Mouse (Mus musculus): ENCODE data around the gene Gm10447. TPM values are rescaled to one million over a fixed set of nuclear protein-coding genes. Genes with fewer than 3 reads are reported as not detected.

Gm10447 gene
- polyA plus RNA-seq, 1 experiment, result 0.10 TPM

DNA sequence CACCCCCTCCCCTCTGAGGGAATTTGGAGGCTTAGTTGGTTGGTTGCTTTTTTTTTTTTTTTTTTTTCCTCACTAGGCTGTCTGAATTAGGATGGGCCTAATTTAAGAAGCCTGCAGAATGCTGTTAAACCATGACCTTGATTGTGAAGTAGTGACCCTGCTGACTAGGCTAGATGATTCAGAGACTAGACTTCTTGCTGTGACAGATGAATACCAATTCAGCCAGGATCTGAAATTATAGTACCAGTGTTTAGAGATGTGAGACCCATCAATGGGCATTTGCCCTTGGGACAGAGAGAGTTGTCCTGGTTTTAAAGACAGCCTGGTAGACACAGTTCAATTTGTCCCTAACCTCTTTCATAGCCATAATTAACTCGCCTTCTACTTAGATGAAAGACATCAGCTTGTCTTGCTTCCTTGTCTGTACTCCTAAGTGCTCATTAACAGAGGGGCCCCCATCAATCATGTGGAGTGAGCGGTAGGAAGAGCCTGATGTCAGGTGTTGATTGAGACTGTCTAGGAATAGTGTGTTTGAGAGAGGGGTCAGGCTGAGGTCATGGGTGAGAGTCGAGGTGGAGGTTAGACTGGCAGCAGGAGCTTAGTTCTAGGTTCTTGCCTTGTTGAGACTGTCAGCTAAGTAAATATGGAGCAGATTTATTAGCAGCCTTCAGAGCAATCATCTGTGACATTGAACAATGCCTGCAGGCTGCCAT lies 36.5 kb upstream of the Gm10447 start:
- TF ChIP-seq CTCF (IDR thresholded peaks at IDR 0.05; ENCODE audit: extremely low read depth, insufficient read depth, low read length) (no peak), POLR2A (IDR thresholded peaks at IDR 0.05; ENCODE audit: extremely low read depth, insufficient read depth, low read length) (no peak)
- Histone ChIP-seq H3K4me1 (ENCODE audit: control insufficient read depth, insufficient read depth, low read length) (0 out of 2 replicates have a peak, but pooled peaks cover 1% of the 10 kb centered on the region), H3K27ac (ENCODE audit: insufficient read depth, low read length) (0 out of 2 replicates have a peak overlapping the region, but pooled peaks have one; percentile 32), H3K4me3 (ENCODE audit: insufficient read depth, low read length) (no peak overlapping the region)

DNA sequence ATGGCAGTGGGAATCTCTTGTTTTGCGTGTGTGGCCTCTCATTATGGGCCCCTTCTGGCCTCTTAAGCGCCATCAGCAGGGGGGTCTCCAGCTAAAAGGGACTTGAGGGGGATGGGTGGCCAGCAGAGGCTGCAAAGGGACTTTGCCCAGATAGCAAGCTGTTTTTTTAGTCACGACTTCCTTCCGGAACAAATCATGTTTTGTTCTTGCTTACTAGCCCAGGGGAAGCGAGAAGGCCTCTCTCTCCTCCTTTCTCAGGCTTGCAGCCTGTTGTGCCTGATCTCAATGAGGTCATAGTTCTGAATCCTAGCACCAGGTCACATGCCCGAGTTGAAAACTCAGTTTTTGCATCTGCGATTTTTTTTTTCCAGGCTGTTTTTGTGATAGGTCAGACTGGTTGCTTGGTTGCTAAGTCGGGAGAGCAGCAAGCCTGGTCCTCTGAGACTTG lies 35.1 kb upstream of the Gm10447 start:
- Histone ChIP-seq H3K4me3 (ENCODE audit: insufficient read depth, low read length) (no peak overlapping the region), H3K4me1 (ENCODE audit: control insufficient read depth, insufficient read depth, low read length) (0 out of 2 replicates have a peak, but pooled peaks cover 1% of the 10 kb centered on the region), H3K27ac (ENCODE audit: insufficient read depth, low read length) (peak overlapping the region; percentile 28)
- no peak for TF ChIP-seq CTCF (IDR thresholded peaks at IDR 0.05; ENCODE audit: extremely low read depth, insufficient read depth, low read length)
- no peak for TF ChIP-seq POLR2A (IDR thresholded peaks at IDR 0.05; ENCODE audit: extremely low read depth, insufficient read depth, low read length)

DNA sequence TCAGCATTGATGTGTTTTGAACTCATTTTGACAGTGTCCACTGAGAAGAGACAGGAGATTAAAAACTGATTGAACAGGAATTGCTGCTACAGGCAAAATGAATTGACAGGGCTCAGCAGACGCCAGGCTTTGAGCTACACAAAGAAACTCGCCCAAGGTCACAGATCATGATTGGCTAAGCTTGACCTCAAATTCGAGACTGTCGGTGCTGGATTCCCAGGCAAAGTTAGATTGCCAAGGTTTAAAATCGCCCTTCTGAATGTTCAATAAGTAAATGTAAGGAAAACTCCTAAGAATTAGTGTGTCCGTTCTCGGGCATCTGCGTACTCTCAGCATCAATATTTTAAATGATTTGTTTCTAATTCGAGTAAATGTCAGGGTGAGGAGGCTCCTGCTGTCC lies 32.5 kb upstream of the Gm10447 start:
- no peak overlapping the region for H3K4me3 ChIP-seq (ENCODE audit: insufficient read depth, low read length)
- no peaks in the 10 kb centered on the region for H3K4me1 ChIP-seq (ENCODE audit: control insufficient read depth, insufficient read depth, low read length)
- H3K27ac ChIP-seq (ENCODE audit: insufficient read depth, low read length), result no peak overlapping the region
- TF ChIP-seq CTCF (IDR thresholded peaks at IDR 0.05; ENCODE audit: extremely low read depth, insufficient read depth, low read length) (no peak), POLR2A (IDR thresholded peaks at IDR 0.05; ENCODE audit: extremely low read depth, insufficient read depth, low read length) (no peak)

DNA sequence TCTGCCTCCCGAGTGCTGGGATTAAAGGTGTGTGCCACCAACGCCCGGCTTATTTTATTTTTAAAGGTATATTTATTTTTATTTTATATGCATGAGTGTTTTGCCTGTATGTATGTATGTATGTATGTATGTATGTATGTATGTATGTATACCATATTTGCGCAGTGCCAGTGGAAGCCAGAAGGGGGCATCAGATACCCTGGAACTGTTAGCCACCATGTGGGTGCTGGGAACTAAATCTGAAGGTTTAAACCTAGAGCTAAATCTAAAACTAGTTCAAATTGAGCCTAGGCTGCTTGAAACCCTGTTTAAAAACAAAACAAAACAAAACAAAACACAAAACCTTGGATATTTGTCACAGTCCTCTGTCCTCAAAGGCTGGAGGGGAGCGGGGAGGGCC lies 32.1 kb upstream of the Gm10447 start:
- no peaks in the 10 kb centered on the region for H3K4me1 ChIP-seq (ENCODE audit: control insufficient read depth, insufficient read depth, low read length)
- H3K27ac ChIP-seq (ENCODE audit: insufficient read depth, low read length), result no peak overlapping the region
- TF ChIP-seq CTCF (IDR thresholded peaks at IDR 0.05; ENCODE audit: extremely low read depth, insufficient read depth, low read length), result no peak
- TF ChIP-seq POLR2A (IDR thresholded peaks at IDR 0.05; ENCODE audit: extremely low read depth, insufficient read depth, low read length), result no peak
- no peak overlapping the region for H3K4me3 ChIP-seq (ENCODE audit: insufficient read depth, low read length)

DNA sequence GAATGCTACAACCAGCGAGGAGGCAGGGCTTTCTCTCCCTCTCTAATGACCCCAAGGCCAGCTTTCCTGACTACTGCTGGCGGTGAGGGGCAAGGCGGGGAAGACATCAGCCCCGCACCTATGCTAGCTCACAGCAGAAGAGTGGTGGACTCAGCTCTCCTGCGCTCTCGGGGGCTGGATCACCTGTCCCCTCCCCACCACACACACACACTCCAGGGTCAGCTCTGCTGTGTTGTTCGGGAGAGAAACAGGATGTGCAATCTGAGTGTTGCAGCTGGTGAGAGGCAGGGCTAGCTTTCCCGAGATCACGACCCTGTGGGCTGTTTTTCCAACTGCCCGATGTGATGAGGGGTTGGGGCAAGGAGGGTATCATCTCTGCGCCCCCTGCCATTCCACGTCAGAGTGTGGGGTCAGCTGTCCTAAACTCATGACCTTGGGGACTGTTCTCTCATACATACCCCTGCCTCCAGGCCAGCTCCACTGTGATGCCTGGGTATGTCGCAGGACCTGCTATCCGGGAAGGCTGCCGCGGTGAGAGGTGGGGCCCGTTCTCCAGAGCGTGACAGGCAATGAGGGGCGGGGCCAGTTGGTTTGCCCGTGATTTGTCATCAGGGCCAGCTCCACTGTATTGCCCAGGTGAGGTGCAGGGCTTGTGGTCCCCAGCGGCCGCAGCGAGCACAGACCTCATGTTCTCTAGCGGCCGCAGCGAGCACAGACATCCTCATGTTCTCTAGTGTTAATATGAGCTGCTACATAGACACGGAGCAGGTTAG lies 30.1 kb upstream of the Gm10447 start:
- TF ChIP-seq CTCF (IDR thresholded peaks at IDR 0.05; ENCODE audit: extremely low read depth, insufficient read depth, low read length) (no peak), POLR2A (IDR thresholded peaks at IDR 0.05; ENCODE audit: extremely low read depth, insufficient read depth, low read length) (peak; percentile 47; the same call in 1 of the 2 replicates)
- Histone ChIP-seq H3K27ac (ENCODE audit: insufficient read depth, low read length) (no peak overlapping the region), H3K4me3 (ENCODE audit: insufficient read depth, low read length) (peak overlapping the region; percentile 27), H3K4me1 (ENCODE audit: control insufficient read depth, insufficient read depth, low read length) (no peaks in the 10 kb centered on the region)

DNA sequence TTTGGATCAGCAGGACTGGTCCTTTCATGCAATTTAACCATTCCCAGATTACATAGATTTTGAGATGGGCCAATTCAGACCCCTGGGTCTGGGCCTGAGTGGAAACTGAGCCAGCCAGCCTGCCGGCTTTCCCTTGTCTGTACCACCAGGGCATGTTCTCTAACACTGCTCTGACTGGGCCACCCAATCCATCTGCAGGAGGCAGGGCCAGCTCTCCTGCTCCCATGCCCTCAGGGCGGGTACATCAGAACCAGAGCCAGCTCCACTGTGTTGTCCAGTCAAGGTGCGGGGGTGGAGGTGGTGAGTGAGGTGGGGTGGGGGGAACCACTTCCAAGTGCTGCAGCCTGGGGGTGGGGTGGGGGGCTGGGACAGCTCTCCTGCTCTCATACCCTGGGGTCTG lies 29.4 kb upstream of the Gm10447 start:
- Histone ChIP-seq H3K4me3 (ENCODE audit: insufficient read depth, low read length) (no peak overlapping the region; the same call in 1 of the 2 replicates), H3K27ac (ENCODE audit: insufficient read depth, low read length) (no peak overlapping the region), H3K4me1 (ENCODE audit: control insufficient read depth, insufficient read depth, low read length) (no peaks in the 10 kb centered on the region; the same call in 1 of the 2 replicates)
- TF ChIP-seq CTCF (IDR thresholded peaks at IDR 0.05; ENCODE audit: extremely low read depth, insufficient read depth, low read length) (no peak), POLR2A (IDR thresholded peaks at IDR 0.05; ENCODE audit: extremely low read depth, insufficient read depth, low read length) (no peak)

DNA sequence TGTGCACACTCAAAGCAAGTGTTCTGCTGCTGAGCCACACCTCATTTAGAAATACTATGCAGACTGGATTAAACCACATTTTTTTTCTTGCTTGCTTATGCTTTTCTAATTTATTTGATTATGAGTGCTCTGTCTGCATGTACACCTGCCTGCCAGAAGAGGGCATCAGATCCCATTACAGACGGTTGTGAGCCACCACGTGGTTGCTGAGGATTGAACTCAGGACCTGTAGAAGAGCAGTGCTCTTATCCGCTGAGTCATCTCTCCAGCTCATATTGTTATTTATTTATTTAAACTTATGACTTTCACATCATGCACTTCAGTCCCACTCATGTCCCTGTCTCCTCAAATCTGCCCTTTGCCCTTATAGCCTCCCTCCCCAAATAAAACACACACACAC lies 28.8 kb upstream of the Gm10447 start:
- Histone ChIP-seq H3K27ac (ENCODE audit: insufficient read depth, low read length) (no peak overlapping the region), H3K4me1 (ENCODE audit: control insufficient read depth, insufficient read depth, low read length) (no peaks in the 10 kb centered on the region; the same call in none of the 2 replicates), H3K4me3 (ENCODE audit: insufficient read depth, low read length) (no peak overlapping the region)
- TF ChIP-seq CTCF (IDR thresholded peaks at IDR 0.05; ENCODE audit: extremely low read depth, insufficient read depth, low read length), result peak; percentile 37
- no peak for TF ChIP-seq POLR2A (IDR thresholded peaks at IDR 0.05; ENCODE audit: extremely low read depth, insufficient read depth, low read length)

DNA sequence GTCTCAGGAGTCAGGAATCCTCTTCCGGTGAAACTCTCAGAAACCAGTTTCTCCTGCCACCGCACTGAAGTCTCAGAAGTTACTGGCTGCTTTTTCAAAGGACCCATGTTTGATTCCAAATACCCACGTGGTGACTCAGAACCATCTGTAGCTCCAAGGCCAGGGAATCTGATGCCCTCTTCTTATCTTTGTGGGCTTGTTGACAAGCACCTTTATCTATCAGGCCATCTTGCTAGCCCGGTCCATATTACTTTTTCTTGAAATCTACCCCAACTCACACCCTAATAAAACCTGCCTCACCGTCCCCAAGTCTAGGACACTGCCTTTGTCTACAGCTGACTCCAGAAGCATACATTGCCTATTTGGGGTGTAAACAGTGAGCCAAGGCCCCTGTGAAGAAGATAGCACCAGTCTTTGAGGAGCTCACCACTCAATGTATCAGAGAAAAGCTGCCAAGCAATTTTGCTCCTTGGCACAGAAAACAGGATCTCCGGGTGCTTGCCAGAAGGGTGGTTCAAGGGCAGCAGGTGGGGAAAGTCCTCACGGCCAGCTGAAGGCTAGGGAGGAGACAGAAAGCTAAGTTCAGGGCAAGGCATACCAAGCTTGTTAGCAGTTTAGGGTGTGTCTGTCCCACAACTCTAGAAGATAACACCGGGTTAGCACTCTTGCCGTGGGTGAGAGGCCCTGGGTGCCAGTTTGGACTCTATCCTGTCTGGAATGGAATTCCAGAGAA lies 26.4 kb upstream of the Gm10447 start:
- H3K4me1 ChIP-seq (ENCODE audit: control insufficient read depth, insufficient read depth, low read length), result no peaks in the 10 kb centered on the region; the same call in none of the 2 replicates
- H3K27ac ChIP-seq (ENCODE audit: insufficient read depth, low read length), result no peak overlapping the region
- TF ChIP-seq POLR2A (IDR thresholded peaks at IDR 0.05; ENCODE audit: extremely low read depth, insufficient read depth, low read length) (no peak), CTCF (IDR thresholded peaks at IDR 0.05; ENCODE audit: extremely low read depth, insufficient read depth, low read length) (no peak)
- no peak overlapping the region for H3K4me3 ChIP-seq (ENCODE audit: insufficient read depth, low read length)

DNA sequence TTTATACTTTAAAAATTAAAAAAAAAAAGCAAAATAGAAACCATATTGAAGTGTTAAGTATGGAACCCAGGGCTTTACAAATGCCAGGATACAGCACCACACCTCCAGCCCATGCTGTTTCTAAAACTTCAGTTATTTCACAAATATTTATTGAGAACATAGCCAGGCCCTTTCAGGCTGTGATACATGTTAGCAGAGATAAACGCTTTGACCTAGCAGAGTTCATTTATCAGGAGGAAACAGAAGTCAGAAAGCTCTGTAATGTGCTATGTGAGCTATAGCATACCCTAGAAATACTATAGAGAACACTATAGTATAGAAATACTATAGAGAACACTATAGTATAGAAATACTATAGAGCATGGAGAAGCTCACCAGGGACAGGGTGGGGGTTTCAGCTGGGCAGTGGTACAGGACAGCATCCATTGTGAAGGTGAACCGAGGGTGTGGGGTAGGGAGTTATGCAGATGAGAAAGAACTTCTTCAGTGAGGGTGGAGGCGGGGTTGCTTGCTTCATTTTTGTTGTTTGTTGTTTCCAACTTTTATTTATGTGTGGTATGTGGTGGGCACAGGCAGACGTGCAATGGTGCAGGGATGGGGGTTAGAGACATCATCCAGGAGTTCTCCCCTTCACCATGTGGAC lies 24.3 kb upstream of the Gm10447 start:
- no peak overlapping the region for H3K27ac ChIP-seq (ENCODE audit: insufficient read depth, low read length)
- no peak overlapping the region for H3K4me3 ChIP-seq (ENCODE audit: insufficient read depth, low read length)
- TF ChIP-seq POLR2A (IDR thresholded peaks at IDR 0.05; ENCODE audit: extremely low read depth, insufficient read depth, low read length), result no peak
- TF ChIP-seq CTCF (IDR thresholded peaks at IDR 0.05; ENCODE audit: extremely low read depth, insufficient read depth, low read length), result no peak
- no peaks in the 10 kb centered on the region; the same call in none of the 2 replicates for H3K4me1 ChIP-seq (ENCODE audit: control insufficient read depth, insufficient read depth, low read length)

All from cortical plate, adult 2 months (tissue).